Mouse (Mus musculus): Measurements from ENCODE around the gene Gpr158. TPM values are rescaled to one million over a fixed set of nuclear protein-coding genes. Genes with fewer than 3 reads are reported as not detected.
"Not testable (repeated sequence)": the region's sequence is repeated elsewhere in the genome, so short reads cannot be mapped to it uniquely, and the experiment has no call there.

Gene Gpr158
- 10 to 100 TPM; 86.9 to 88.3 TPM for total RNA-seq (2021)
- long read RNA-seq, experiment 1, full-length matches to known transcripts, result 2 of 12 reads
- long read RNA-seq, experiment 1, partial matches to known transcripts, result 8 of 12 reads
- long read RNA-seq, experiment 1, other reads (novel, unspliced or antisense), result 2 of 12 reads
- long read RNA-seq, experiment 2, full-length matches to known transcripts, result 3 of 14 reads
- long read RNA-seq, experiment 2, partial matches to known transcripts, result 11 of 14 reads
- long read RNA-seq, experiment 2, other reads (novel, unspliced or antisense), result 0 of 14 reads

DNA sequence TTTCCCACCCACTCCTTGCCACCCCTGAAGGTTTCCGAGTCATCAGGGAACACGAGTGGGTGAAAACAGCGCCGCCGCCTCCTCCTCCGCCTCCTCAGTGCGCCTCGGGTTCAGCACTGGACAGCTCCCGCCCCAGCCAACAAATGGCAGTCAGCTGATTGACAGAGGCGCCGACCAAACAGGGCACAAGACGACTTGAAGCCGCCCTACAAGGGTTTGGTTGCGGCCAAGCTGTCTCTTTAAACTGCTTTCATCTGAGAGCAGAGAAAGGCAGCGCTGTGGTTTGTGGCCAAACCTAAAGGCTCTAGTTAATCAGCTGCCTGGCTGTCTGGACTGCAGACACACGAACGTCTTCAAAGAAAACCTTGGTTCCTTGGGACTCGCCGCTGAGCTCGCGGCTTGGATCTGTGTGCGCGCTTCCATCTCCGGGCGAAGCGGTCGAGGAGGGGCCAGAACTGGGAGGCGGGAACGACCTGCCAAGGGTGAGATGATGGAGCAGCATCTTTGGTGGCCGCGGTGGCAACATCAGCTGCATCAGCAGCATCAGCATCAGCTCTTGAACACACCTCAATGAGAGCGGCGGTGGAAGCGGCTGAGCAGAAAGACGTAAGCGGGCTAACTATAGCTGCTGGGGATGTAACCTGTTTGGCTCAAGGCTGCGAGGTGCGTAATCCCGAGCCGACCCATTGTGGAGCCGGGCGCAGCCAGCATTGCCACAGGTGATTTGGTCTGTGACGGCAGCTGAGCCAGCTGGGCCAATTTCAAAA, at the start of gene Gpr158:
Gpr158 (plus strand) TSS at position 198 of the 767 bp plus-strand sequence.
- peak; percentile 87 to 90 for DNase-seq (ENCODE audit: low spot score in 2 of 2)

DNA sequence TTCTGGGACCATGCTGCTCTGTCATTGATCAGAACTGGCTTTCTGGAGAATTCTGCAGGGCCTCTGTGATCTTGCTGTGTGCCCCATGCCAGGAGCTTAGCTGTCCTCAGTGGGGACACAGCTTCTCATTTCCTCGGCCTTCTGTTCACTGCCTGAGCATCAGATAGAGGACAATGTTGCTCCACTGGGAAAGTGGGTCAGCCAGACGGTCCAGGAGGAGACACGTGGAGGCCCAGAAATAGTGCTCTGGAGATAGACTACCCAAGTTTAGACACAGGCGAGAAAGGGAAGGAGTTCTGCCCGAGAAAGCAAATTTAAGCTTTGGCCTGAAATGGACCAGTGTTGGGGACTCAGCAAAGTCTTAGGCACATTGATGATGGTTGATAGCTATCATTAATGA, 23.5 kb upstream of the Gpr158 start:
- no peak for DNase-seq (ENCODE audit: low spot score in 2 of 2)

DNA sequence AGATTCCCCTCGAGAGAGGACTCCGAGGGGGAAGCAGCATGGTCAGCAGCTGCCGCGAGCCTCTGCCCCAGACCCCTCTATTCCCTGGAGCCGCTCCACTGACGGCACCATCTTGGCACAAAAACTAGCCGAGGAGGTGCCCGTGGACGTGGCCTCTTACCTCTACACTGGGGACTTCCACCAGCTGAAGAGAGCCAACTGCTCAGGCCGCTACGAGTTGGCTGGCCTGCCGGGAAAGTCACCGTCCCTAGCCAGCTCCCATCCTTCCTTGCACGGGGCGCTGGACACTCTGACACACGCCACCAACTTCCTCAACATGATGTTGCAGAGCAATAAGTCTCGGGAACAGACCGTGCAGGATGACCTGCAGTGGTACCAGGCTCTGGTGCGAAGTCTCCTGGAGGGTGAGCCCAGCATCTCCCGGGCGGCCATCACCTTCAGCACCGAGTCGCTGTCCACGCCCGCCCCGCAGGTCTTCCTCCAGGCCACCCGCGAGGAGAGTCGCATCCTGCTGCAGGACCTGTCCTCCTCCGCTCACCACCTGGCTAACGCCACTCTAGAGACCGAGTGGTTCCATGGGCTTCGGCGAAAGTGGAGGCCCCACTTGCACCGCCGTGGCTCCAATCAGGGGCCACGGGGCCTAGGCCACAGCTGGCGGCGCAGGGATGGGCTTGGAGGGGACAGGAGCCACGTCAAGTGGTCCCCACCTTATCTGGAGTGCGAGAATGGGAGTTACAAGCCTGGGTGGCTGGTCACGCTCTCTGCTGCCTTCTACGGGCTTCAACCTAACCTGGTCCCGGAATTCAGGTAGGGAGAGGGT, 1.2 kb downstream of the Gpr158 start:
- peak in 1 of 2 experiments; percentile 22 for DNase-seq (ENCODE audit: low spot score in 2 of 2)

DNA sequence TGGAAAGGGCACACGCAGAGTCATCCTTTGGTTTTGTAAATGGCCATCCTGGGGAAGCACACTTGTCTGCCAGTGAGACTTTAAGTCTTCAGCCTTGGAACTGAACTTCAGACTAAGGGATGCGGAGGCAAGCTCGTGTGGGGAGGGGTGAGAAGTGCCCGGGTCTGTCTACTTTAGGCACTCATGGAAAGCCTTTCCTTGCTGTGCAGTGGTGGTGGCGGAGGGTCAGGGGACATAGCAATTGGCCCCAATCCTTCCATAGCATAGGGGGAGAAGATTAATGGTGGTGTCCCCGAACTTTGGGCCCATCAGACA, 1.8 kb downstream of the Gpr158 start:
- no peak for DNase-seq (ENCODE audit: low spot score in 2 of 2)

DNA sequence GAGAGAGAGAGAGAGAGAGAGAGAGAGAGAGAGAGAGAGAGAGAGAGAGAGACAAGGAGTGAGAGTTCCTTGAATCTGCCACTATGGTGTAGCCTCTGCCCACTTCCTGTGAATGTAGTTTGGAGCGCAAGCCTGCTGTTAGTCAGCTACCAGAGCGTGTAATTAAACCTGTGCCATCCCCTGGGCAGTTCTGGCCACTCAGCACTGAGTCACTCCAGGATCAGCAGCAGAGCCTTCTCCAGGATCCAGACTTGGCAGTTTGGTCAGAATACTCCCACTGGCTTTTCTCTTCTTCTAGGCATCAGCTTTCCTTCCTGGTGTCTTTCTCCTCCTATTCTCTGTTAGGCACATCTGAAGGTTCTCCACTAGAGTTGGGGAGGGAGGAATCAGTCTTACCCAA, 2.2 kb downstream of the Gpr158 start:
- DNase-seq (ENCODE audit: low spot score in 2 of 2), result no peak

DNA sequence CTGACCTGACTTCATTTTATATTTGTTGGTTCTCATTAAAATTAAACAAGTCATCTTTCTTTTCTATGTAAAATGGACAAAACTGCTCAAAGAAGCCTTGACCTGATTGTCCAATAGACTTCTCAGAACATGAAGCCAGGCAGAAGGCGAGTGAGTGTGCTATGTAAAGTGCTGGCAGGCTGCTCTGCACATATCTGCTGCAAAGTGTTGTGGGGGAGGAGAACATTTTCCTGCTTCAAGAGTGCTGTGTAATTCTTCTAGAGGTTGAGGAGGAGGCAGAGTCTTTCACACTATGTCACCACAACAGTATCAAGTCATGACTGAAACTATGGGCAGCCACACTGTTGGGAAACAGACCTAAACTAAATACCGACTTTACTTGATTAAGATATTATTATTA, 12.2 kb downstream of the Gpr158 start:
- no peak for DNase-seq (ENCODE audit: low spot score in 2 of 2)

DNA sequence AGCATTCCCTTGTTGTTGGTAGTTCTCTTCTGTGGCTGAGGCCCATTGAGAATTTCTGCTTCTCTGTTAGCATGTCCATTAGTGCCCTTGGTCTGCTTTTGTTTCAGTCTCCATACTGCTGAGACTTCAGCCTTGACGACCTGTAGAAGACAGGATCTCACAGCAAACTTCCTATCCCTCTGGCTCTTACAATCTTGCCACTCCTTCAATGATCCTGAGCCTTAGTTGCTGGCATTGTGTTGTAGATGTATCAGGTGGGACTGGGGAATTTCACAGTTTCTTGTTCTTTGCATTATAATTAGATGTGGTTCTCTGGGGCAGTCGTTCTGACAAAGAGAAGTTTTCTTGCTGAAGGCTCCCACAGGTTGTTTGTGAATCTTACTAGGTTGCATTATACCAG, 25.4 kb downstream of the Gpr158 start:
- DNase-seq (ENCODE audit: low spot score in 2 of 2), result no peak

DNA sequence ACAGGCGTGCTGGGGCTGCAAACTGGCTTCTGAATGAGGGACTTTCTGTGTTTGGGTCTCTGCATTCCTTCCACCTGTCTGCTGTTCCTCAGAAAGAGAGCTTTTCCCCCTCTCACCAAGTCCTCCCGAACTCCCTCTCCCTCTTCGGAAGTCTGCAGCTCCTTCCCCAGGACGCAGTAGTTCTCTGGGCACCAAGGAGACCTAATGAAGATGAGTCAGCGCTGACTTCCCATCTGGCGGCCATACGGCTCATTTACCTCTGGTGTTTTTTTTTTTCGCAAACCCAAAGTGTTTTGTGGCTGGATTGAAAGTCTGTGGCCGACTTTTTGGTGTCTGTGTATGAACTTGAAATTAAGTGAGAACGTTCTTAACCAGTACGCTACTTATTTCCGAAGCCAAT, 30.0 kb downstream of the Gpr158 start:
- no peak for DNase-seq (ENCODE audit: low spot score in 2 of 2)

DNA sequence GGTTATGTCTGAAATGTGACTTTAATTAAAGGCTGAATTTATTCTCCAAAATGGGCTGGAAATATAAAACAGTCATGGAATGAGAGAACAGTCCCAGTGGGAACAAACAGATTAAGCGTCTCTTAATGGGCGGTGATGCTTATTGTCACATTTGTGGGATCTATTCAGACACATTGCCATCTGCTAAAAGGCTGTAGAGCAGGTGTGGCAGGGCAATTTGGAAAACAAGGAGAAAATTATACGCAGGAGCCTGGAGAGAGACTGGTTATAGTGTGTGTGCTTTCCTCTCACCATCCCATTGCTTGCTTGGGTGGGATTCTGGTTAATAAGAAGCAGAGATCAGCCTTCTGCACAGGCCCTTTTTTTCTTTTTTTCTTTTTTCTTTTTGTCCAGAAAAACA, 32.3 kb downstream of the Gpr158 start:
- DNase-seq (ENCODE audit: low spot score in 2 of 2), result peak in 1 of 2 experiments; percentile 77

DNA sequence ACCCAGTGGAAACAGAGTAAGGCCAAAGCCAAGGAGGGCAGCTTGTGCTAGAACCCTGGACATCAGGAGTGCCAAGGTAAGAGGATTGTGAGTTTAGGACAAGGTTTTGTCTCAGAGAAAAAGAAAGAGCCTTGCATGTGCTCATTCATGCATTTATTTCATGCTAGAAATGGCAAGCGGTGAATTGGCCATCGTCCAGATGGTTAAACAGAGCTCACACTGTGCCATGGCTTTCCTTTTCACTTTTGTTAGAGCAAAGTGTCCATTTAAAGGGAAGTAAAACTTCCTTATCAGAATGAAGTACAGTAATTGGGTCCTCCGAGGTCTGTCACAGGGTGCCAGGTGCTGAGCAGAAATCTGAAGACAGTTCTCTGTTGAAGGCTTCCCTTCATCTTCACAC, 38.3 kb downstream of the Gpr158 start:
- no peak for DNase-seq (ENCODE audit: low spot score in 2 of 2)

DNA sequence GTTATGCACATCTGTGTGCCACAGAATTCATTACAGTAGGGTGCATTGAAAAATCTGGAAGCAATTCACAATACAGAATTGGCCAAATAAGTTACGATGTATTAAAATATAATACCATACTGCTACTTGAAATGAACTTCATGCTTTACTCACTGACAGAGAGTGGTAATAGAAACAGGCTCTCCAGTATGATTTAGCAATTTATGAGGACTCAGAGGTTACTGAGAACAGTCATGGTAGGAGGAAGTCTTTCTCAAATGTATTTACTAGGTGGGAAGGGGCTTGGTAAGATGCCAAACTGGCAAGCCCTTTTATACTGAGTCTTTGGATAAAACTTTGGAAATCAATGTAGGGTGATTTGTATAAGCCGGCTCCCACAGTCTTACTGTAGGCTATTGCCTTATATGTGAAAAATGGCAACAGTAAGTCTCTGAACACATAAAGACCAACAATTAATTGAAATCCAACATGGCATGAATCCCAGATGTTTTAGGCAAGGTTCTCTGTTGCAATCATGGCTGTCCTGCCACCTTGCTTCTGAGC, 40.2 kb downstream of the Gpr158 start:
- DNase-seq (ENCODE audit: low spot score in 2 of 2), result no peak

DNA sequence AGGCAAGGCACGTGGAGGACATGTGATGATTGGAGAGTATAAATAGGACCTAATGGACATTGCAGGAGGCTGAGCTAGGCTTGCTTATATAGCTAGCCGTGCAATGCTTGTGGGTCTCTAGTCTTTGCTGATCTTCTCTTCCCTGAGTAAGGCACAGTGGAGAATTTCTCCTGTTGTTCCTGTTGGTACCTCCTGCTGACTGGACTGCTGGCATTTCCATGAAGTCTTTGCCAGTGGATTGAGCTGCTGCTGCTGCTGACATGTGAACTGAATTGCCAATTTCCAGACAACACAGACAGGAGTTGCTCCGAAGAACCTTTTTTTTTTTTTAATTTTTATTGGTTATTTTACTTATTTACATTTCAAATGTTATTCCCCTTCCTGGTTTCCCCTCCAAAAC, 41.5 kb downstream of the Gpr158 start:
- no peak for DNase-seq (ENCODE audit: low spot score in 2 of 2)

DNA sequence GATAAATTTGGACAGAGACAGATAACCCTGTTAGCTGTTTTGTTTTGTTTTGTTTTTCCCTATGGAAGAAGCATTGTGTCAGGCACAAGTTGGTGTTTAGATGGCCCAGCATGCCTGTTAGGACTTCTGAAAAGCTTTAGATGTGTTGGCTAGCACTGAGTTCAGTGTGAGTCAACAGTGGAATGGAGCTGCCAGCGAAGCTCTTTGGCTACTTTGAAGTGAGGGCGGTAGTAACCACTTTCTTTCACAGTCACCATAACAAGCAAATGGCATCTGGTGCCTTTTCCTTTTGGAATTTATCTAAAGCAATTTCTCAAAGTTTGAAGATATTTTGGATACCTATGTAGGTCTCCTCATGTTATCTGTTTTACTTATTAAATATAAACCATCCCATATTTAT, 62.9 kb downstream of the Gpr158 start:
- DNase-seq (ENCODE audit: low spot score in 2 of 2), result no peak

DNA sequence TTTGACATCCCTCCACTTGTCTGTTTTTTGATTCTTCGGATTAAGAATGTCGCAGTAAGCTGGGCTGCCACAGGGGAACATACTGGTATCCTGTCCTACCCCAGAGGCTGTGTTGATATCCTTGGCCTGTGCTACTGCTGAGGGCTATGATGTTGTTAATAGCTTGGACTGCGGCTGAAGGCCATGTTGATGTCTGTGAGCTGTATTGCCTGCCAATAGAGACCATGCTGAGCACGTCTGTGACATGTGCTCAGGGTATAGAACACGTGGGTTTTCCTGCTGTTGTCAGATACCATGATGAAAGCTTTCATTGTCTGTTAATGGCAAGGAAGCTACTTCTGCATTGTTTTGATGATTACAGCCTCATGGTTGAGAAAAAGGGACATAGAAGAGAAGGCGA, 63.8 kb downstream of the Gpr158 start:
- DNase-seq (ENCODE audit: low spot score in 2 of 2), result no peak

DNA sequence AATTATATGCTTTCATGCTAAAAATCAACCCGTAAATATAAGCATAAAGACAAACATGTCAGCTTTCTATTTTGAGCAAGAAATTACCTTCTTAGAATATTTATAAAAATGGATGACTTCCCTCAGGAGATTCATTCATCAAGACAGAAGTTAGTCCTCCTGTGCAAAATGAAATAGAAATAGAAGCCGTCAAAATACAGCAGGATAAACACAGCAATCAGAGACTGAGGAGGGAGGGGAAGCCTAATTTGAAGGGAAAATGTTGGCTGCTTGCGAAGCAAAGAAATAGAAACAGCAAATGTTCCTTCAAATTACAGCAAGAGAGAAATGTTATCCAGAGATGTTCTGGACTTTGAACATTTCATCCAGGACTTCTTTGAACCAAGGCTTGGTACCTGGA, 72.3 kb downstream of the Gpr158 start:
- no peak for DNase-seq (ENCODE audit: low spot score in 2 of 2)

DNA sequence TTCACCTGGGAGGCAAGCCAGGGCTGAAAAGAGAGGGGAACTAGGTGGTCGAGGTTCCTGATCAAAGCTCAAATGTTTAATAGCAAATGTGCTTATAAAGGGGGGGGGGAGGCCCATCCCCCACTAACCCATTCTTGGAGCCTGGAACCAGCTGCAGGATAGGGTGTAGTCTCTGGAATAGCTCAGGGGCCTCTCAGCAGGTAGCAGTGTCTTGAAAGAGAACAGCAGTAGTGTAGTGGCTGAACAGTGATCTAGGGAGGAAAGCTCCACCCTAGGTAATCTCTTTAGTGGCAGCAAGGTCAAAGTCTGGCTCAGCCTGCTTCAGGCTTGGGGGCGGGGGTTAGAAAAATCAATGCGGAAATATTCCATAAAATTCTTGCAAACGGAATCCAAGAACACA, 93.3 kb downstream of the Gpr158 start:
- not testable (repeated sequence) for DNase-seq (ENCODE audit: low spot score in 2 of 2)

DNA sequence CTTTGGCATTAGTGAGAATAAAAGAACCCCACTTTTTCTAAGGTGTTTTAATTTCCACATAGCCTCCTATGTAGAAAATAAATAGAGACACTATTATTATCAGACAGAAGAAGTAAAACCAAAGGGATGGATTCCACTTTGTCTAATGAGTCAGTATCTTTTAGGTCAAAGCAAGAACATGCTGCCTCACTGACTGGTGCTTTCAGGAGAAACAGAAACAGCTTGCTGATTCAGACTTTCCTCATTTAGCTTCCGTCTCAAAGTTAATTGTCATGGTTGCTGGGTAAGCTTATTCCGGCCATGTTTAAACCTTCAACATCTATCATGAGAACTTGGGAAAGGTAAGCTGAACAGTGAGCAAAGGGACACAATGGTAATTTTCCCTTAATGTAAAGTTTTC, 107.6 kb downstream of the Gpr158 start:
- DNase-seq (ENCODE audit: low spot score in 2 of 2), result no peak

DNA sequence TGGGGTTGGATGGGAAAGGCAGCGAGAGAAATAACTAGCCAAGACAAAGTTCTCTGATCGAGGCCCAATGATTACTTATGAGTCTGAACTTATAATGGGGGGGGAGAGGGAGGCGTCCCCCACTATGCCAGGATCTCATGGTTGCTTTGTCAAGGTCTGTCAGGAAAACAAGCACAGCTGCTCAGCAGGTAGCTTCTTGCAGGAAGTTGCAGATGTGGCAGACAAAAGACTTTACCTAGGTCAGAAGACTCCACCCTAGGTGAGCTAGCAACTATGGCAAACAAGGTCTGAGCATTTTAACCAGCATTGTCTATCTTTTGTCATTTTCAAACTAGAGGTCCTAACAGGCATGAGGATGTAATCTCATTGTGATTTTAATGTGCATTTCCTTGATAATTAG, 129.5 kb downstream of the Gpr158 start:
- DNase-seq (ENCODE audit: low spot score in 2 of 2), result no peak

DNA sequence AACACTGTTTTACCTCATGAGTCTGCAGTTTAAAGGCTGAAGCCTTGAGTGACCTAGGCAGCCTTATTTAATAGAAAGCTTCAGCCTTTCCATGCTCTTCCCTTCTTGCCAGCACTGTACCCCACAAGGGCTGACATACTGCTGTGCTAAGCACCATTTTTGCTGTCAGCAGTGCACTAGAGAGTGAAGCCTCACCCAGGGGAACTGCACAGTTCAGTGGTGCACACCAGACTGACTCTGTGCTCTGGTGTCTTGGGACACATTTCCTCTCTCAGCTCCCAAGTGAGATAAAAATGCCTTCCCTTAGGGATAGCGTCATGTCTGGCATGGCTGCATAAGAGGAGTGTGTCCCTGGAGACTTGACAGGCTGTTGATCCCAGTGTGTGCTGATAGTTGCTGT, 130.6 kb downstream of the Gpr158 start:
- no peak for DNase-seq (ENCODE audit: low spot score in 2 of 2)

DNA sequence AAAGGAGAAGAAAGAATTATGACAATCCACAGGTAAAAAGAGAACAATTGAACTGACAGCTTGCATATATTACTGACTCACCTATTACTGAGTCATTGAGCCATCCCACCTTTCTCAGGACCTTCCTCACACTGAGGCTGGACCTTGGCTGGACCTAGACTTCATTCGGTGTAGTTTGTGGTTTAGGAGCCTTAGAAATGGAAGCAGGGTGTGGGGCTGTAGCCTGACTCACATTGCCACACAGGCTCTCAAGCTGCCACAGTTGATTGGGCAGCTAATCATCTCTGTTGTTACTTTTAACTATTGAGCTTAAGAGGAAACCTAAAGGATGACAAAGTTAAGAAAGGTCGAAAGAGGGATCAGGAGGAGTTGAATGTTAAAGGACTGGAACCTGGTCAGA, 132.1 kb downstream of the Gpr158 start:
- no peak for DNase-seq (ENCODE audit: low spot score in 2 of 2)

DNA sequence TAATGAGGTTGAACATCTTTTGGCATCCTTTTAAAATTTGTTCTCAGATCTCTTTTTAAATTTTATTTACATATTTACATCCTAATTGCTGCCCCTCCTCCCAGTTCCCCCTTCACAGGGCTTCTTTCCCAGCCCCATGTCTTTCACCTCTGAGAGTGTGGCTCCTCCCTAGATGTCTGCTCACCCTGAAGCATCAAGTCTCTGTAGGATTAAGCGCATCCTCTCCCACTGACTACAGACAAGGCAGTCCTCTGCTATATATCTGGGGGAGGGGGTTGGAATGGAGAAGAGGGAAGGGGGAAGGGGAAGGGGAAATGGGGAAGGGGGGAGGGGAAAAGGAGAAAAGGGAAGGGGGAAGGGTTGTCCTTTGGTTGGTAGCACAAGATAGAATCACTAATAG, 140.1 kb downstream of the Gpr158 start:
- DNase-seq (ENCODE audit: low spot score in 2 of 2), result no peak

DNA sequence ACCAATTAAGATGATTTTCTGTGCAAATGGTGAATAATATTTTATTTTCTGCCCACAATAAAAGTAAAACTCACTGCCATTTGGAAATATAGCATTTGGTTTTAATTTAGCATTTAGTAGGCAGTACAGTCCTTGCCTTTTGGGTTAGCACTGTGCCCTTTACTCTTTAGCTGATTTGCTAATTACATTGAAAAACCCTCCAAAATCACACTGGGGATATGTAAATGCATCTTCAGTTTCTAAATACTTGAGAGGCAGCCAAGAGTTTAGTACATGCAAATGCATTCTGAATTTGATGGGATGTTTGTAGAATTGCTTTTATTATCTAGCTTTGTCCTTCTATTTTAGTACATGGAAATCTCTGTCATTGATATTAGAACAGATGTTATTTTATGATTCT, 163.4 kb downstream of the Gpr158 start:
- DNase-seq (ENCODE audit: low spot score in 2 of 2), result peak in 1 of 2 experiments; percentile 13

All from layer of hippocampus, postnatal 14 days (tissue).